Mouse (Mus musculus): ENCODE measurements around the gene Phf1. TPM values are rescaled to one million over a fixed set of nuclear protein-coding genes. Genes with fewer than 3 reads are reported as not detected.

Phf1 gene
- polyA plus RNA-seq (2012) = 16.7 and 18.8 TPM in 2 replicates

- TF ChIP-seq GATA1 (IDR thresholded peaks at IDR 0.05; ENCODE audit: low read length) = no peak
Measured at GRCm38 (mm10) chr17:26932839-26933398, at the start of gene Phf1. Gene Phf1 (plus strand): TSS chr17:26933052.

GRCm38 (mm10) chr17:26883585-26883984, 49.3 kb upstream of the Phf1 start:
- TF ChIP-seq GATA1 (IDR thresholded peaks at IDR 0.05; ENCODE audit: low read length) = no peak

GRCm38 (mm10) chr17:26884995-26885926, 47.6 kb upstream of the Phf1 start:
- no peak for TF ChIP-seq GATA1 (IDR thresholded peaks at IDR 0.05; ENCODE audit: low read length)

GRCm38 (mm10) chr17:26886047-26886749, 46.7 kb upstream of the Phf1 start:
- TF ChIP-seq GATA1 (IDR thresholded peaks at IDR 0.05; ENCODE audit: low read length) = no peak

GRCm38 (mm10) chr17:26887926-26888325, 44.9 kb upstream of the Phf1 start:
- TF ChIP-seq GATA1 (IDR thresholded peaks at IDR 0.05; ENCODE audit: low read length) = no peak

GRCm38 (mm10) chr17:26892635-26893375, 40.0 kb upstream of the Phf1 start:
- TF ChIP-seq GATA1 (IDR thresholded peaks at IDR 0.05; ENCODE audit: low read length) = no peak

GRCm38 (mm10) chr17:26893492-26893891, 39.4 kb upstream of the Phf1 start:
- TF ChIP-seq GATA1 (IDR thresholded peaks at IDR 0.05; ENCODE audit: low read length) = no peak

GRCm38 (mm10) chr17:26894342-26894741, 38.5 kb upstream of the Phf1 start:
- TF ChIP-seq GATA1 (IDR thresholded peaks at IDR 0.05; ENCODE audit: low read length) = no peak

GRCm38 (mm10) chr17:26895578-26895977, 37.3 kb upstream of the Phf1 start:
- TF ChIP-seq GATA1 (IDR thresholded peaks at IDR 0.05; ENCODE audit: low read length) = no peak

GRCm38 (mm10) chr17:26900916-26901315, 31.9 kb upstream of the Phf1 start:
- TF ChIP-seq GATA1 (IDR thresholded peaks at IDR 0.05; ENCODE audit: low read length) = no peak

GRCm38 (mm10) chr17:26904320-26904719, 28.5 kb upstream of the Phf1 start:
- TF ChIP-seq GATA1 (IDR thresholded peaks at IDR 0.05; ENCODE audit: low read length) = no peak

GRCm38 (mm10) chr17:26915248-26915647, 17.6 kb upstream of the Phf1 start:
- no peak for TF ChIP-seq GATA1 (IDR thresholded peaks at IDR 0.05; ENCODE audit: low read length)

- TF ChIP-seq GATA1 (IDR thresholded peaks at IDR 0.05; ENCODE audit: low read length) = no peak
Measured at GRCm38 (mm10) chr17:26916711-26917482, 16.0 kb upstream of the Phf1 start, which contains the start of gene Kifc5b. Gene Kifc5b (plus strand): TSS chr17:26917091.

- no peak for TF ChIP-seq GATA1 (IDR thresholded peaks at IDR 0.05; ENCODE audit: low read length)
Measured at GRCm38 (mm10) chr17:26918343-26918742, 14.5 kb upstream of the Phf1 start.

- no peak for TF ChIP-seq GATA1 (IDR thresholded peaks at IDR 0.05; ENCODE audit: low read length)
Measured at GRCm38 (mm10) chr17:26933419-26933818, 567 bp downstream of the Phf1 start.
